Mouse (Mus musculus) lung, adult 10 weeks (tissue): ENCODE measurements around the gene Gm2075. TPM values are rescaled to one million over a fixed set of nuclear protein-coding genes. Genes with fewer than 3 reads are reported as not detected.

Source experiments
- polyA plus RNA-seq: library from polyadenylated mRNA; stranded (reverse); fragments of 350-450 nt; fragmentation: Illumina TruSeq; extraction: RNeasy Lipid Tissue Mini Kit (QIAGEN cat#74804); gene quantifications from one replicate; pipeline ENCODE4 v1.2.3, GENCODE M21; 2014; ENCODE audit warnings: low read depth, low replicate concordance; ENCODE audit not compliant: insufficient read depth

Gm2075 gene
- polyA plus RNA-seq, result not detected

GRCm38 (mm10) chr12:88011548-88011947 is at the start of gene Gm2075:
Gm2075 (plus strand) TSS chr12:88011848.

GRCm38 (mm10) chr12:88018671-88019070 is 7.0 kb downstream of the Gm2075 start, which contains the start of gene Gm6803:
Gm6803 (minus strand) TSS chr12:88018771.

GRCm38 (mm10) chr12:88026704-88027103 is 15.1 kb downstream of the Gm2075 start, which contains the start of gene Gm2056:
Gm2056 (plus strand) TSS chr12:88027004.

Other genes starting within 250 kb of the Gm2075 start
- not detected for gene Gm21319, start 236.1 kb upstream of the Gm2075 start, polyA plus RNA-seq
- gene Gm21936, start 216.3 kb upstream of the Gm2075 start, polyA plus RNA-seq, result not detected
- not detected for gene BB287469, start 195.3 kb upstream of the Gm2075 start, polyA plus RNA-seq
- not detected for gene Gm2001, start 169.5 kb upstream of the Gm2075 start, polyA plus RNA-seq
- not detected for gene Gm2016, start 137.8 kb upstream of the Gm2075 start, polyA plus RNA-seq
- gene Gm2022, start 116.5 kb upstream of the Gm2075 start, polyA plus RNA-seq, result not detected
- not detected for gene Gm2035, start 92.0 kb upstream of the Gm2075 start, polyA plus RNA-seq
- not detected for gene Gm2042, start 57.8 kb upstream of the Gm2075 start, polyA plus RNA-seq
- gene Gm6803, start 6.9 kb downstream of the Gm2075 start, polyA plus RNA-seq, result not detected
- not detected for gene Gm2056, start 15.2 kb downstream of the Gm2075 start, polyA plus RNA-seq
- gene Gm16368, start 71.8 kb downstream of the Gm2075 start, polyA plus RNA-seq, result not detected
- gene Gm10436, start 170.3 kb downstream of the Gm2075 start, polyA plus RNA-seq, result not detected
- gene Gm8332, start 238.3 kb downstream of the Gm2075 start, polyA plus RNA-seq, result not detected